Mouse (Mus musculus) left cerebral cortex, adult 18-20 months (tissue): ENCODE measurements at regions not wholly inside any gene's neighbourhood (a gene's known extent, or its start where the extent isn't known, plus 50 kb on each side); places are given as distances from the start of the nearest gene placed in this dataset.

Experiments used
- DNase-seq, 2 experiments: peaks; one replicate each; pipeline ENCODE4 v3.0.0; 2021 to 2022; ENCODE audit warnings: low spot score in 2 of 2, mixed read lengths in 1 of 2

DNA sequence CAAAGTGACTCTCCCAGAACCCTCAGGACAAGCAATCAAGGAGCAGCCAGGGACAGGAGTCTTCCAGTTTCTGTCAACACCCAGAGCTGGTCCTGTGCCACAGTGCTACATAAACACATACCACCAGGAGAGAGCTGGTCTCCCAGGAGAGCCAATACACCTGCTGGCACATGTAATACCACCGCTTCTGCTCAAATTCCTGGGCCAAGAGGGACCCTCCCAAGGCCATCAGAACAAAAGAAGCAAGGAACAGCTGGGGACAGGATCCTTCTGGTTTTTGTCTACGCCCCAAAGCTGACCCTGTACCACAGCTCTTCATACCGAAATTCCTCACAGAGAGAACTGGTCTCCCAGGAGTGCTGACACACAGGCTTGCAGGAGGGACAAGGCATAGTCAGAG lies 695.4 kb upstream of the Tbl1xr1 start:
- no peak for DNase-seq

DNA sequence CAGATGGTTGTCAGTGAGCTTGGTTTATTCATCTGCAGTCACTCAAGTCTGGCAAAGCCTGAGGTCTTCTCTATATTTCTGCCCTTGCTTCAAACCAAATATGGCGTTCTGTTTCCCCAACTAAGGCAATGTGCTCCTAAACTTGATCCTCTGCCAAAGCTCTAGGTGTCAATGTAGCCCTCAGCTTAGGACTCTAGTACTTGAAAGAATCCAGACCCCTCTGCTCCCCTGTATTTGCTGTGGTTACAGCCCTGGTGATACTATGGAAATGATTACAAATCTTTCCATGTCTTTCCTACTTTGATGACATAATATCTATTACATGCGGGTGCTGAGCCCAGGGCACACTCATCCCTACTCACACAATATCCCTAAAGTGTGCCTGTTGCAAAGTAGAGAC lies 672.9 kb upstream of the Tbl1xr1 start:
- DNase-seq = no peak

DNA sequence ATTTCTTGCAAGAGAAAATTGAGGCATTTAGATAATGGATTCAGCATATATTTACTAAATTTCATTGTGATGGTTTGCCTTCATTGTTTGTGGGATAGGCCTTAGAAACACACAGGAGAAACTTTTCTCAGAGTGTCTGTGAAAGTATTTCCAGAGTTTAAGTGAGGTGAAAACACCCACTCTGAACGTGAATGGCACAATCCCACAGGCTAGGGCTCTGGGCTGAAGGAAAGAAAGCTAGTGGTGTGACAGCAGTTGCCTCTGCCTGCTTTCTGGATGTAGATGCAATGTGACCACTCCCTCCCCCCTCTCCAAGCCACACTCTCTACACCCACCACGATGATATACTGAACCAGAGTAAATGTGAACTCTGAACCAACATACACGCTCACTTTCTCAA lies 672.4 kb upstream of the Tbl1xr1 start:
- peak in 1 of 2 experiments; percentile 9 for DNase-seq

DNA sequence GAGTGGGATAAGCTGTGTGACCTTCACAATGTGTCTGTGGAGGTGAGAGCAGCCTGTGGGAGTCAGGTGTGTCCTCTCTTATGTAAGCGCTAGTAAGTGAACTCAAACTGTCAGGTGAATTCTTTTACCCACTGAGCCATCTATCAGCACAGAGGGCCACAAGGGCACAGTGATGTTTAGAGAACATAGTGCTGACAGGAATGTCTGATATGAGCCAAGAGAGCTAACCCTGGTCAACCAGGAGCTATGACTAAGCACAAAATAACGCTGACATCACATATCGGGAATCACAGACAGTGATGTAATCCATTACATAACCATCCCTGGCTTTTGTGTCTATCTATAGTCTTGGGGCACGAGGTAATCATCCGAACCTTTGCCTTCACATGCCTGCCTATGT lies 669.4 kb upstream of the Tbl1xr1 start:
- DNase-seq = no peak

DNA sequence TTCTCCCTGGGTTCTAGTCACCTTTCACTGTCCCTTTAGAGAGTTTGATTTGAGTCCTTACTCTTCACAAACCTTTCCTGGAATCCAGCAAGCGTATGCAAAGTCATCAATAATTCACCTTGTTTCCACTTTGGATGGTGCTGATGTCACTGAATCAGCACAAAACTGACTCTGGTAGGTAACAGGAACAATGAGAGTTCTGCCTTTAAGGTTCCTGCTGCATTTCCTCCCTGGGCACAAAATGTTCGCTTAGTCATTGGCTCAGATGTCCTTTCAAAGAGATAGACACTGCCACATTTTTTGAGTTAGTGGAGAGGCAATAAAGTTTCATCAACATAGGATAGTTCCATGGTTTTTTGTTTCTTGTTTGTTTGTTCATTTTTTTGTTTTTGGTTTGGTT lies 664.4 kb upstream of the Tbl1xr1 start:
- no peak for DNase-seq

DNA sequence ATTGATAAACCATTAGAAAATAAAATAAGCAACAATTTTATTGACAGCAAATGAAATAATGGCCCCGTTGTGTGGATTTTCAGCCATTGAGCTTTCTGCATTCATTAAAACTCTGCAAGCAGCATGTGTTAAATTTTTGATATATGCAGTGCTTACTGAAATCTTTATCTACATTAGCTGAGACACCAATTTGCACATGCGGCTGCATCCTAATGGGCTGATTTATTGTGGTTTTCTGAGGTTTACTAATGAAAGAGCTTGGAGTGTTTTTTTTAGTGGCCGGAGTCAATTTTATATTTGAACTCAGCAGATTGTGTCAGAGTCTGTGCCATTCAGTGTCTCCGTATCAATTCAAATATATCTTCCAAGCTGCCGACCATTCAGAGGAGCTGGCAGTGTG lies 653.3 kb upstream of the Tbl1xr1 start:
- no peak for DNase-seq

DNA sequence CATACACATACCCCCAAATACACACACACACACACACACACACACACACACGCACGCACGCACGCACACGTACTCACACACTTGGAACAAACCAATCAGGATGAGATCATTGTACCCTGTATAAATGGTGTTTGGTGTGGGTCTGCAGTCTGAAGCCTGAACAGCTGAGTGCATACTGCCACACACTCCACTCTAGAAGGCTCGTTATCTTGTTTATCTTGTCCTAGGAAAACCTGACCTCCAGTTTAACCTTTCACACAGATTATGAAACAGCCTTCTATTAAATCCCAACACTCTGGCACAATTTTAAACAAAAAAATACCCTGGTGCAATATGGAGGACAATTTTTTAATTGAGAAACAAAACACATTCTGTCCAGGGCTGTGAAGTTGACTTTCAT lies 649.9 kb upstream of the Tbl1xr1 start:
- DNase-seq = no peak

DNA sequence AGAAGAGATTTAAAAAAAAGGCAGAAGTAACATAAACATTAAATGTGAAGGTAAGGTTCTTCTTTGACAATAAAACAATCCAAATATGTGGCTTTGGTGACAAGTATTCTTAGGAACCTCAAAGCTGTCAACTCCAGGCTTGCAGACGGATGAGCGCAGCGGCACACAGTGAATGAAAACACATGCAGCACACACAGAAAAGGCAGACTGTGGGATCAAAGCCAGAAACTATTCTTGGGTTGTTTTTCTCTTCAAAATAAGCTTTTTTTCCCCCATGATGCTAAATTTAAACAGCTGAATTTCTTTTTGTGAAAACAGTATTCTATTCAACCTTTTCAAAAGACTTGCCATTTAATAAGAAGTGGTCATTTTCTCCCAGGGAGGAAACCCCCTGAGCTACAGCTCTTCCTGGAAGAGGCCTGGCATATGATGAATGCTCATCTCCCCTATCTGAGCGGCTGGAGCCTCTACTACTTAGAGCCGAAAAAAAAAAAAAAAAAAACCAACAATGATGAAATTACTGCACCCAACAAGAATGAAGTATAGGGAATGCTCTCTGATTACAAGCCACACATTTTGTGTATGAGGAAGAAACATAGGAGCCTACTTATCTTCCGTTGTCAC lies 648.9 kb upstream of the Tbl1xr1 start:
- DNase-seq = no peak

DNA sequence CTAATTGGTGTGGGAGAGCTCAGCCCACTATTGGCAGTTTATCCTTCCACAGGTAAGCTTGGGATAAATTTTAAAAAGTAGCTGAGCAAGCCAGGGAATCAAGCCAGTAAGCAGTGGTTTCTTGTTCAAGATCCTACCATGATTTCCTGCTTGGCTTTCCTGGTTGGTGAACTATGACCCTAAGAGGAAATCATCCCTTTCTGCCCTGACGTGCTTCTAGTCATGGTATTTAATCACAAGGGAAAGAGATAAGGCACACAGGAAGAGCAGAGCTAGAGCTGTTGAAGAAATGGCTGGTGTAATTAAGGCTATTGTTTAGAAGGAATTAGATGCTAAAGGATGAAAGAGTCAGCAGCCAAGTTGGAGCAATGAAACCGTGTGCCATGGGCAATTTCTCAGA lies 648.3 kb upstream of the Tbl1xr1 start:
- no peak for DNase-seq

DNA sequence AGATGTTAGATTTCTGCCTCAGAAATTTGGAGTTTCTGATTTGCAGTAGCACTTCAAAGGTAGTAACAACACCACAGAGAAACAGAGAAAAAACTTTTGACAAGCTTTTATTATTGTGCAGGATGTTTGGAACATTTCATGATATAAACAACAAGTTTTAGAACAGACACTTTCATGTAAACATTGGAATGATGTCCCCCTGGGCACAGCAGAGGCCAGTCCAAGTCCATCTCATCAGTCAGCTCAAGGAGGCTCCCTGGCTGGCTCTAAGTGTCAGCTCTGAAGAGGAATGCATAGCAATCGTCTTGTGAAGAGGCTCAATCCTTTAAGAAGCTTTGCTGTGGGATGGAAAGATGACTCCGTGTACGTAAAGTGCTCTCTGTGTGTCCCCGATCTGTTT lies 612.2 kb upstream of the Tbl1xr1 start:
- no peak for DNase-seq

DNA sequence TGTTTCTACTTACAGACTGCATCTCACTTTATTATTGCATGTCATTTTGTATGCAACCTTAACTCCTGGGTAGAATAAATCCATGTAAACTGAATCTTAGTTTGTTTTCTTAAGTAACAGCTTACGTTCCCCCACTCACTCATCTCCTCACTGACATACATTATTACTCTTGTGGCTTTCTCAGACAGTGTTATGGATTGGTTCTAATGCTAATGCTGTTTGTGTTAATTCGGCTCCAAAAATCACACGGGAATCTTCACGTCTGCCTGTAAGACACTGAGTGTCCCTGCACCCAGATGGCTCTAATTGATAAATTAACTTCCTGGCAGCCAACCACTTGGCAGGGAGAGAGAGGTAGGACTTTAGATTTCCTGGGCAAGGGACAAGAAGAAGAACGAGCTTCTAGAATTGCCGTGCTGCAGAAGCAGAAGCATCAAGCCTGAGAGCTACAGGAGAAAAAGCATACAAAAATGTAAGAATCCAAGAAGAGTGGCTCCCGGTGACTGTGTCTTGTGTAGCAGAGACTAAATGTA lies 610.3 kb upstream of the Tbl1xr1 start:
- no peak for DNase-seq

DNA sequence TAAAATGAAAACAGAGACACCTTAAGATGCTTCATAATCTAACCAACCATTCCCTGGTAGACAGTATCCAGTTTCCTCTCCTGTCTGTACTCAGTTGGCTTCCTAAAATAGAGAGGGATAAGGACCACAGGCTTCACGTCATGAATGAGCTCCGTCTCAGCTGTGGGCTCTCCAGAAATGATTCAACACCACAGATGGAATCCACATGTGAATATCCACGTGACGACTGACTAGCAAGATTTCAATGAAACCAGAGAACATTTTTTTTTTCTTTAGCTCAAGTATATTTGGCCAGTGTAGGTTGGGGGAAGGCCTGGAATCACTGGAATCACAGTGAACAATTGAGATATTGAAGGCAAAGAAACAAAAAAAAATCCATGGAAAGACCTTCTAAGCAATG lies 599.1 kb upstream of the Tbl1xr1 start:
- DNase-seq = no peak

DNA sequence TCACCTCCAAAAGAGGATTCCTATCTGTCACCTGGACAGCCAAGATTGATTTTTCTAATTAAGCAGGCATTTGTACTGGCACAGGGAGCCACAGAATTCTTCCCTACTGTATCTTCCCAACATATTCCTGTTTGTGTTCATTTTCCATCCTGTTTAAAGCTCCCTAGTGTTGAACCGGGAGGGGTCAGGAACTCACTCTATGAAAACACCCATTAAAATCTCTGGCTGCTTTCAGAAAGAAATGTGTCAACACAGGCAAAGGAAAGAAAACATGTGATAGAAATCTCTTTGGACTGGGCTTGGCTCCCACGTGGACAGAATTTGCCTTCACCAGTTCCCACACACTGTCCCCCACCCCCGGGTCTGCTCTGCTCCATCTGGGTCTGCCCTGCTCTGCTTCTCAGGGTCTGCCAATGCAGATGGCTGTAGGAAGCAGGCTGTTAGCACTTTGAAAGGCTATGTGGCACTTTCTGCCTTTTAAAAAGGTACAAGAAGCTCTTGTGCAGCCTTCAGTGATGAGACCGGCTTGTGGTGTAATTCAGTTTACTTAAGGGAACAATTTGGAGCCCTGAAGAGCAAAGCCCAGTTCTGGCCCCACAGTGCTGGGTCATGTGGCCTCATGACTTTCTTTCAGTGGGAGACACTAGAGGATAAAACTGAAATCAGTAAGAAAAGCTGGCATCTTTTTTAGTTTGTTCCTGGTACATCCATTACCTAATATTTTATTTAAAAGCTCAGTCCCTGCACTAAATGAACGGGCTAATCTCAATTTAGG lies 597.2 kb upstream of the Tbl1xr1 start:
- DNase-seq = peak; percentile 65 to 89

DNA sequence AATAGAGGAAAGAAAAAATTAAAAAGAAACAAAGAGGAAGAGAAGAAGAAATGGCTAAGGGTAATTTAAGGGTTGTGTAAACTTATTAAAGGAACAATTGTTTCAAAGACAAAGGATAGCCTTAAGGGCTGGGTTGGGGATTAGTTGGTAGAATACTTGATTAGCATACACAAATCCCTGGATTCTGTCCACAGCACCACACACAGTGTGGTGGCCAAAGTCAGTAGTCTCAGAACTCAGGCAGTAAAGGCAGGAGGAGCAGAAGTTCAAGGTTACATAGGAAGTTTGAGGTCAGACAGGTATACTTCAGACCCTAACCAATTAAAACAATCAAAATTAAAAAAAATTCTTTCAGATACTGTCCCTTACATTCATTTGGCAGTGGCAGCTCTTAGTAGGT lies 596.6 kb upstream of the Tbl1xr1 start:
- no peak for DNase-seq

DNA sequence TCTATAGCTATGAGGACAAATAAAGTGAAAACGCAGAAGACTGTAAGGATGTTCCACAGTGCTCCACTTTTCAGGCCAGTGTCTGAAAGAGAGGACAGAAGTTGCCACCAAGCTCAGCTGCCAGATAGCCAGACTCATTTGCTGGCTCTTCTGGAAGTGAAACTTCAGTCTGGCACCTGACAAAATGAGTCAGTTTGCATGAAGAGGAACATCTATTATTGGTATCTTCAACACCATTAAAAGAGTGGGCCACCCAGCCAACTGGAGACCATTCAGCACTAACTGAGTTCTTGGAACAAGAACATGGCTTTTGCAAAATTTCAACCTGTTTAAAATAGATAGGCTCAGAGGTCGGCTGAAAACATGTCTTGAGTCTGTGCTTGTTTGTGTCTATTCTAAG lies 592.4 kb upstream of the Tbl1xr1 start:
- DNase-seq = peak; percentile 44 to 55

DNA sequence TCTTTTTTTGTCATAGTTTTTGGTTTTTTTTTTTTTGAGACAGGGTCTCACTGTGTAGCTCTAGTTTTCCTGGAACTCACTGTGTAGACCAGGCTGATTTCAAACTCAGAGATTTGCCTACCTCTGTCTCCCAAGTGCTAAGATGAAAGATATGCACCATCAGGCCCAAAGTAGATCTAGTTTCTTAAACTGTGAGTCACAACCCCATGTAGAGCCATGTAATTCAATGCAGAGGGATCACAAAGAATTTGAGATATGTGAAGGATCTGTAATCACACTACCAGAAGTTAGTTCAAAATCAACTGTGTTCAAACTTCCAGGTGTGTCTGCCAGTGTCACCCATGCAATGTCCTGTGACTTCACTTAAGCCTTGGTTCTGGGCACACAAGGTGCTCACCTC lies 591.0 kb upstream of the Tbl1xr1 start:
- DNase-seq = no peak

DNA sequence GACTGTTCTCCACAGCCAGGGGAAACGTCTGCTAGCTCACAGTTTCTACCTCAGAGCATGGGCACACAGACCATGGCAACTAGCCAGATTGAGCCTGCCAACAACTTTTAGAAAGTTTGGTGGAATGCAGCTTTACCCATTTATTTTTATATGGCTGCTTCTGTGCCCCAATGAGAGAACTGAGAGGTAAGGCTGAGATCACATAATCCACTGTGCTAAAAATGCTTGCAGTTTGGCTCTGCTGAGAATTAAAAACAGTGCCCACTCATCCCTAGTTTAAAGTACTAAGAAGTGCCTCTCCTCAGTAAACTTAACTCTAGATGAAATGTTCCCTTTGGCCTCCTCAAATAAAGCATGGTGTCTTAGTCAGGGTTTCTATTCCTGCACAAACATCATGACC lies 586.9 kb upstream of the Tbl1xr1 start:
- no peak for DNase-seq

DNA sequence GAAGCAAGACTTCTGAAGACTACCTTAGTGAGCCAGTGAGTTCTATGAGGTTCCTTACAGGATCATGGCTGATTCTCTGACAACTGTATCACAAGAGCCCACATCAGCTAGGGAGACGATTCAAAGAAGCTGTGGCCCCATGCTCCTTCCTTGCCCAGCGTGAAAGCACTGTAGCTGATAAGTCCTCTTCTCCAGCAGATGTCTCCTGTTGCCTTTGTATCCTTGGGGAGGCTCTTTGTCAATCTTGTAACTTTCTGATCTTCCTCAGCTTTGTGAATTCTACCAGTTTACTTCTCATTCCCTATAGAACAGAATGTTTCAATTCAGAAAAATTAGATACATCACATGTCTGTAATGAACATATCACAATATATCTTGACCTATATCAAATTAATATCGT lies 584.0 kb upstream of the Tbl1xr1 start:
- no peak for DNase-seq

DNA sequence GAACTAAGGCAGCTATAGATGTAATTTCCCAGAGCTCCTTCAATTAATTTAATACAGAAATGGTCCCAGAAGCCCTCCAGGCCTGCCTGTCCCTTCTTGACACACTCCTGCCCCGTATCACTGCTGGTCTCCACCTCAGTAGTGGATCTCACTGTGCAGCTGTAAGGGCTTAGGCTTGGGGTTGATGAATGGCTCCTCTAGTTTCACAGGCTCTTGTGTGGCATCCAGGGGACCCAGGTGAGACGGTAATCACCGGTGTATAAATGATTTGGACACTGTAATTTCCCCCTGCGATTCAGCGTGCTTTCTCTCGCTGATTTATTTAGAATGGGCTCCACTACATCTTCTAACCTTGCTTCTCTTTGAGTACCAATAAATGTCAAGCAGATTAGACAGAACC lies 583.1 kb upstream of the Tbl1xr1 start:
- DNase-seq = no peak

DNA sequence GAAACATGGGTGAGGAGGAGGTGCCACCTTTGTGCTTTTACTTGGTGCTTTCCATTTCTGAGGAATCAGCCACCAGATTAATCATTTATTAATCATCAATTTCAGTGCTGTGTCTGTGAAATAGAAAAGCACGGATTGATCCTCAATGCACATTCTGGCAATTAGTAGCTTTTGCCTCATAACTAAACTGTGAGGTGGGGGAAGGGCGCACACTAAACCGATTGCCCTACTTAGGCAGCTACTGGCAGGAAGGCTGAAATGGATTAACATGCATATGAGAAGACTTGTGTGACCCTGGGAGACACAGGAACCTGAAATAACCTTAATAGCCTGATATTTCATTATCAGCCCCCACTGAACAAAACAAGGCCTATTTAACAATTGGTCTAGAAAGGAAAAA lies 581.5 kb upstream of the Tbl1xr1 start:
- DNase-seq = no peak

DNA sequence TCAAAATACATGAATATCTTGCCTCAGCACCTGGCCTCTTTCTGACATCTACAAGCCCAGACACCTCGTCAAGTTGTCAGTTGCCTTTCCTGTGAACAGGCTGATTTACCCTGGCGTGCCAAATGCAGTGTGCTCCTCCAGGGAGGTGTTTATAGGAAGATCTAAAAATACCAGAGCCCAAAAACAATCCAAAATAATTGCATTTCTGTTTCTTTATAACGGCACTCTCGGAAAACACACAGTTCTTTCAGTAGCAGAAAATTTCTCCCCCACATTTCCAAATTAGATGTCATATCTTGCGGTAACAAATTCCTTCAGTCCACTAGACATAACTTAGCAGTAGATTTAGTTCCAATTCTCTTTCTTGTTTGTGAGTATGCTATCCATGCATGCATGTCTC lies 580.8 kb upstream of the Tbl1xr1 start:
- DNase-seq = no peak

DNA sequence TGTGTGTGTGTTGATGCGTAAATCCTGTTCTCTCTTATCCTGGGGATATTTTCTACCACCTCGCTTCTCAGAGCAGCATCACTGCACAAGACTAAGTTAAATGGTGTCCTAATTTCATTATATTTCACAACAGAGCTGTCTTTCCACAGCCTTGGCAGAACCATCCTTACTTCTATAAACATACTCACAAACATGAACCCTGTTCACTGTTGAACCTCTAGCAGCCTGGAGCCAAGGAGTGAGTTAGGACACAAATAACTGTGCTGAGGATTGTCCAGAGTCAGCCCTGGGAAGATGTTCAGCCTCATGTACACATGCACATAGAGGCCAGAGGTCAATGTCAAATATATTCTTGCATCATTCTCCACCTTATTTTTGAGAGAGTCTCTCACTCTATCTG lies 580.3 kb upstream of the Tbl1xr1 start:
- no peak for DNase-seq

DNA sequence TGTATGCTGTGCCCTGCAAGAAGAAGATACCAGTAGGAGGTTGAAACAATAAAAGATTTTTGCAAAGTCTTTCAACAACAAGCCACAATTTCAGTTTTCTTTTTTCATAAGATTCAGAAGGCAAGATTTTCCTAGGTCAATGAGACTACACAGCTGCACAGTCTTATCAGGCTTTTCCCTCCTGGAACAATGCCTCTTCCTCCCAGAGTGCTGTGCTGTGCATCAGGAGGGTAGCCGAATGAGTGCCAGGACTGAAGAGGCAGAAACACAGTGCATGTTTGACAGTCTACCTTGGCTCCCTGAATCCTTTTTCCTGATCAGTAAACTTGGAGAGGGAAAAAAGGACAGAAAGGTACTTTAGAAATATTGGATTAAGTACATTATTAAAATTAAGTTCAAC lies 579.4 kb upstream of the Tbl1xr1 start:
- no peak for DNase-seq
